Mouse (Mus musculus) heart, postnatal 0 days (tissue): ENCODE data around the gene Nrxn2.

Source experiments
- CTCF ChIP-seq: IDR thresholded peaks from 2 replicates; pipeline ENCODE4 v1.5.1; 2016; ENCODE audit warnings: antibody characterized with exemption, control low read depth, low read depth
- EP300 ChIP-seq: IDR thresholded peaks from 2 replicates; pipeline ENCODE4 v1.6.1; 2016; ENCODE audit warnings: antibody characterized with exemption, low read depth

DNA sequence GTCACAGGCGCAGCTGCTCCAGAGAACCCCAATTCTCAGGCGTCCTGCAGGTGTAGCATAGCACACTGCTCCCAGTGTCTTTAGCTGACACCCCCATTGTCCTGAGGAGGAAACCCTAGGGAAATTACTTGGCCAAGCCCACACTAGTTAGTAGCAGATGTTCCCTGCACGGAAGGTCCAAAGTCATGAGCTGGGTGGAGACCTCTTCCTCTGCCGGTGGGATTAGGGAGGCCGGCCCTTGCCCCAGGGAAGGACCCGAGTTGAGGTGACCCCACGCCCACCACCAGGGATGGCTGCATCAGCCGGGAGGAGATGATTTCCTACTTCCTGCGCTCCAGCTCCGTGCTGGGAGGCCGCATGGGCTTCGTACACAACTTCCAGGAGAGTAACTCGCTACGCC, 5.7 kb upstream of the Nrxn2 start:
- TF ChIP-seq CTCF, result no peak
- no peak for TF ChIP-seq EP300
